Mouse (Mus musculus): Measurements from ENCODE around the gene Stxbp1.

- no peak for TF ChIP-seq CTCF (IDR thresholded peaks at IDR 0.05; ENCODE audit: low read depth)
- TF ChIP-seq EP300 (IDR thresholded peaks at IDR 0.05; ENCODE audit: low read depth) = no peak
Measured at GRCm38 (mm10) chr2:32884745-32885144, 37.7 kb upstream of the Stxbp1 start.

Data from heart, postnatal 0 days (tissue).